Mouse (Mus musculus) spleen, adult 2 months (tissue): ENCODE results near the gene Asic2. TPM values are rescaled to one million over a fixed set of nuclear protein-coding genes. Genes with fewer than 3 reads are reported as not detected.

Source experiments
- DNase-seq, 2 experiments: peaks; one replicate each; pipeline versions ENCODE4 v3.0.0 to v3.0.0-alpha.2; 2012 to 2021; ENCODE audit warnings: low spot score in 2 of 2, low read depth in 1 of 2
- H3K27ac ChIP-seq: fragments of 200-500 bp; 2 replicates; pipeline ENCODE4 v1.5.1; 2012; ENCODE audit warnings: low read length, inconsistent platforms; ENCODE audit not compliant: insufficient read depth
- H3K27me3 ChIP-seq: fragments of 200-500 bp; 2 replicates; pipeline ENCODE4 v1.6.1; 2012; ENCODE audit warnings: mild to moderate bottlenecking, moderate library complexity, low read length, inconsistent platforms; ENCODE audit not compliant: control insufficient read depth, insufficient read depth
- H3K36me3 ChIP-seq: fragments of 200-500 bp; 2 replicates; pipeline ENCODE4 v1.6.1; 2012; ENCODE audit warnings: mild to moderate bottlenecking, low read length, inconsistent platforms; ENCODE audit not compliant: control insufficient read depth, insufficient read depth
- H3K4me1 ChIP-seq: fragments of 200-500 bp; 2 replicates; pipeline ENCODE4 v1.6.1; 2011; ENCODE audit warnings: inconsistent platforms; ENCODE audit not compliant: control insufficient read depth, insufficient read depth, insufficient read length
- H3K4me3 ChIP-seq: fragments of 200-500 bp; 2 replicates; pipeline ENCODE4 v1.5.1; 2011; ENCODE audit warnings: mild to moderate bottlenecking, inconsistent platforms; ENCODE audit not compliant: insufficient read depth, insufficient read length; ENCODE audit errors: extremely low read depth
- CTCF ChIP-seq: fragments of 200-500 bp; IDR thresholded peaks from 2 replicates; pipeline ENCODE4 v1.5.1; 2011; ENCODE audit warnings: mild to moderate bottlenecking, inconsistent platforms; ENCODE audit not compliant: insufficient read depth, insufficient read length, insufficient replicate concordance; ENCODE audit errors: extremely low read depth
- POLR2A ChIP-seq: fragments of 200-500 bp; IDR thresholded peaks from 2 replicates; pipeline ENCODE4 v1.6.1; 2011; ENCODE audit warnings: low read depth, low read length, inconsistent platforms
- WGBS: fragments of 180-500 bp; shearing (Covaris S2); methylation state at CpG from one replicate; pipeline ENCODE4 v1.1.7; 2018; 5-methylcytosine and 5-hydroxymethylcytosine counted together
- polyA plus RNA-seq: library from polyadenylated mRNA; depleted of rRNA; stranded (reverse); fragments of >200 nt; gene quantifications from 2 replicates; pipeline ENCODE4 v1.2.3, GENCODE M21; 2012

The Asic2 gene
- polyA plus RNA-seq, 1 experiment = 0.46 TPM

- 80% methylated on average over 4 of the region's 4 CpGs for WGBS
- Histone ChIP-seq H3K27ac (no peak overlapping the region), H3K36me3 (no peaks in the 10 kb centered on the region), H3K27me3 (no peaks in the 10 kb centered on the region), H3K4me1 (no peaks in the 10 kb centered on the region), H3K4me3 (no peak overlapping the region)
- no peak for TF ChIP-seq CTCF
- no peak for TF ChIP-seq POLR2A
- no peak for DNase-seq
These were observed 365.3 kb downstream of the Asic2 start for GRCm38 (mm10) chr11:81602971-81603370.

DNA sequence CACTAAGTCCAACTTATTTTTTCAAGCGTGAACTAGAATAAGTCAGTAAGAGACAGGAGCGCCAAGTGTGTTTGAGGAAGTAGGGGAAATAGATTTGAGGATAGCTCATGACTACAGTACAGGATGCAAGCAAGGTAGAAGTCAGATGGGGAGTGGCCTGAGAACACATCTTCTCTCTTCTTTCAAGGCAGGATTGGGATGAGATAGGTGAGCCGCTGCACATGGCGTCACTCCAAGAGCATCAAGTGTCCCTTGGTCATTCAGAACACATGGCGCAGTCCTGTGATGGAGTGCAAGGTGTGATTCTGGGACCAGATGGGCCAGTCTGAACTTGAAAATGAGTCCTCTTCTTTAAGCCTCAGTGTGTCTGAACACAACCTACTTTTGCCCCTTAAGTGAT lies 366.5 kb downstream of the Asic2 start:
- H3K36me3 ChIP-seq = no peaks in the 10 kb centered on the region
- H3K4me1 ChIP-seq = no peaks in the 10 kb centered on the region
- 85% methylated on average over 5 of the region's 5 CpGs for WGBS
- DNase-seq = no peak
- no peak overlapping the region for H3K4me3 ChIP-seq
- no peaks in the 10 kb centered on the region for H3K27me3 ChIP-seq
- TF ChIP-seq CTCF = no peak
- TF ChIP-seq POLR2A = no peak
- no peak overlapping the region for H3K27ac ChIP-seq

- H3K27ac ChIP-seq = no peak overlapping the region
- no peak overlapping the region for H3K4me3 ChIP-seq
- no peaks in the 10 kb centered on the region for H3K27me3 ChIP-seq
- no peak for DNase-seq
- H3K36me3 ChIP-seq = no peaks in the 10 kb centered on the region
- 85% methylated on average over 5 of the region's 5 CpGs for WGBS
- TF ChIP-seq CTCF (no peak), POLR2A (no peak)
- H3K4me1 ChIP-seq = no peaks in the 10 kb centered on the region
These were observed 370.7 kb downstream of the Asic2 start for GRCm38 (mm10) chr11:81597601-81598000.

DNA sequence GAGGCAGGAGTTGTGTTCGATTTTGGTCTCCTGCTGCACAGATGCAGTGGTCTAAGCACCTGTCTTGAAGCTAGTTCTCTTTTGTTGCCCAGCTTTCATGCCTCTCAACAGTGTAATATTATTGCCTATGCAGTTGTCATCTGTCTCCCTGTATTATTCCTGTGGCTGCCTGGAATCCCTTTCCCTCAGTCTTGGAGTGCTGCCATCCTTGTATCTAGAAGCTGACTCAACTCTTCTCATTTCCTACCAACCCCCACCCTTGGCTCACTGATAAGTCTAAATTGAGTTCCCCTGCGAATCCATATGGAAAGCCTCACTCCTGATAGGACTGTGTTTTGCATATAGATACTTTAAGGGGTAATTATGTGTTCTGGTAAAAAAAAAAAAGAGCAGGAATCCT lies 373.0 kb downstream of the Asic2 start:
- no peaks in the 10 kb centered on the region for H3K27me3 ChIP-seq
- DNase-seq = no peak
- H3K27ac ChIP-seq = no peak overlapping the region
- H3K36me3 ChIP-seq = no peaks in the 10 kb centered on the region
- TF ChIP-seq POLR2A (no peak), CTCF (no peak)
- no peak overlapping the region for H3K4me3 ChIP-seq
- WGBS = 58% methylated on average over 2 of the region's 2 CpGs
- H3K4me1 ChIP-seq = no peaks in the 10 kb centered on the region

- no peak for DNase-seq
- no peak overlapping the region for H3K27ac ChIP-seq
- TF ChIP-seq POLR2A (no peak), CTCF (no peak)
- no peaks in the 10 kb centered on the region for H3K36me3 ChIP-seq
- WGBS = 51% methylated on average over 5 of the region's 5 CpGs
- no peak overlapping the region for H3K4me3 ChIP-seq
- H3K4me1 ChIP-seq = no peaks in the 10 kb centered on the region
- H3K27me3 ChIP-seq = no peaks in the 10 kb centered on the region
These were observed 375.5 kb downstream of the Asic2 start for GRCm38 (mm10) chr11:81592776-81593175.

DNA sequence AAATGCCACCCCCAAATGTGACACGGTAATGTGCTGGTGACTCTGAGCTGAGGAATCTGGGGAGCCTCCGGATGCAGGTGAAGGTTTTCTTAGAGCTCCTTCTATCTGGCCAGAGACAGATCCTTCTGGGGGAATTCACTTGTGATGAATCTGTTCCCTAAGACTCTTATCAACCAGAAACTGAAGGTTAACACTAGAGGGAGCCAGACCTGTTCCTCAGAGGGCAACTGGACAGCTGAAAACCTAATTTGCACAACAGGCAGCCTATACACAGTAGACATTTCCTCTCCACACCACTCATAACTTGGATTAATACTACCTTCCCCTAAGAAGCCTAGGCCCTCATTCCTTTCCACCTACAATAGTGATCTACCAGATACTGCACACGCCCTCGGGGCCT lies 377.3 kb downstream of the Asic2 start:
- Histone ChIP-seq H3K36me3 (no peaks in the 10 kb centered on the region), H3K4me3 (no peak overlapping the region), H3K27me3 (no peaks in the 10 kb centered on the region), H3K27ac (no peak overlapping the region), H3K4me1 (no peaks in the 10 kb centered on the region)
- TF ChIP-seq CTCF (no peak), POLR2A (no peak)
- 84% methylated on average over 4 of the region's 4 CpGs for WGBS
- DNase-seq = no peak

GRCm38 (mm10) chr11:81588630-81589029 lies 379.6 kb downstream of the Asic2 start:
- 14% methylated on average over 10 of the region's 10 CpGs for WGBS

DNA sequence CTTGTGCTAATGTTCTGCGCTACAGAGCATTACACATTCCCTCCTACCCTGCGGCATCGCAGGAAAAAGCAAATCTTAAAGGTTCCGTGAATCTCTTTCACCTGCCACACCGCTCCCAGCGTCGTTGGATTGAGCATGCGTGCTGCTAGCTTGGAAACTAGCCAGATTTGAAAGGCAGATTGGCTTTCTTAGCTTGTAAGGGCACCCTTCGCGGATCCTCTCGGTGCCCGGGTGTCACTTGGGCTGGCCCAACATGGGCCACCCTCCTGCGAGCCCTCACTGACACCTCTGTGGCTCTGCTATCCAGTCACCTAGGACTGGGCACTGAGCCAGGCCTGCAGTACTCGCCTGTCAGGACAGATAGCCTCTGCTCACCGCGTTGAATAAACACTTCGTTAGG lies 380.3 kb downstream of the Asic2 start:
- DNase-seq = no peak
- Histone ChIP-seq H3K4me3 (no peak overlapping the region), H3K4me1 (no peaks in the 10 kb centered on the region), H3K27ac (no peak overlapping the region), H3K27me3 (no peaks in the 10 kb centered on the region), H3K36me3 (no peaks in the 10 kb centered on the region)
- WGBS = 80% methylated on average over 17 of the region's 17 CpGs
- no peak for TF ChIP-seq POLR2A
- no peak for TF ChIP-seq CTCF

More at GRCm38 (mm10) chr11:81588630-81589029, 379.6 kb downstream of the Asic2 start:
- Histone ChIP-seq H3K36me3 (no peaks in the 10 kb centered on the region), H3K27ac (no peak overlapping the region), H3K4me1 (no peaks in the 10 kb centered on the region), H3K4me3 (no peak overlapping the region), H3K27me3 (no peaks in the 10 kb centered on the region)
- peak in 1 of 2 experiments; percentile 22 for DNase-seq
- no peak for TF ChIP-seq POLR2A
- TF ChIP-seq CTCF = peak; percentile 71
